7 mouse cellular contexts compared by ENCODE assay signal in the genomic region with DNA sequence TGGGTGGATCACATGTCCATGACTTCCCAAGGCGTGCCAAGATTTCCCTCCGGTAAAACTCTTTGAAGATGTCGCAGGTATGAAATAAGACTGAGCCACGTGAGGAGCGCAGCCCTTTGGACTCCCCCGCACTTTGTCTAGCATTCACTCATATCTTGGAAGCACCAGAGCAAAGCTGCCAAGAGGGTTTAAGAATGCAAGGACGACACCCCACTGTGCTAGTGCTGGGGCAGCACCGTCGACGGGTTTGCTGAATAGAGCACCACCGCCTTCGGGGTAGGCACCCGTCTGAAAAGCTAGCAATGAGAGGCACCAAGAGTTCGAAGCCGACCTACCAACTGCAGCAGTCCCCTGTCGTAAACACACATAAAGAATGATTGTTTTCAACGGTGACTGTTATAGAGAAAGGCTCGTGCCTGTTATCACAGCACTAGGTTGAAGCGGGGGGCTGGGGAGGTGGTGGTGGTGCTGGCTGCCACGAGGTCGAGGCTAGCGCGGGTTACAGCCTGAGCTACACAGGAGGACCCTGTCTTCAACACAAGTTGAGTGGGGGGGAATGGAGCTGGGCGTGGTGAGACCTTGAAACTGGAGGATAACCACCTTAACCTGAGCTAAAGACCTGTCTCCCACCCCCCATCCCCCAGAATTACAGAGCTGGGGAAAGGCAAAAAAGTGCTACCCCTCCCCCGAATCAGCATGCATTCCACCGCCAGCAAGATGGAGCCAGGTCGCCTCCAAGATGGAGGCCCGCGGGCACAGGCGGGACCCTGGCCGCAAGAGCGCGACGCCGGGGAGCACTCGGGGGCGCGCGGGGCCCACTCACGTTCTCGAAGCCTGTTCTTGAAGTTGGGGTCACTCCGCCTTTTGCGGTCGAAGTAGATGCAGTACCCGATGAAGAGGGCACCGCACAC. TPM values are rescaled to one million over a fixed set of nuclear protein-coding genes. Genes with fewer than 3 reads are reported as not detected.
DNase-seq lines count a peak whose midpoint lies in the region; ATAC-seq and TF ChIP-seq lines count a peak whose summit lies in the region.

No protein-coding gene starts in this region.

- H3K27ac ChIP-seq in ES-Bruce4 (ENCODE audit: insufficient read depth, low read length), result peak overlapping the region; percentile 15
- H3K27ac ChIP-seq in heart, embryonic 16.5 days (ENCODE audit: low read length), result peak overlapping the region; percentile 88

- H3K4me2 ChIP-seq in heart, embryonic 16.5 days (ENCODE audit: low read depth, low read length), result peak overlapping the region; percentile 87

- no peaks in the 10 kb centered on the region for H3K4me1 ChIP-seq in ES-Bruce4 (ENCODE audit: control insufficient read depth, insufficient read depth, low read length)
- H3K4me1 ChIP-seq in heart, embryonic 16.5 days (ENCODE audit: control insufficient read depth, insufficient read depth, low read length), result peaks cover 24% of the 10 kb centered on the region

- ATAC-seq in heart, embryonic 16.5 days (replicated peaks; ENCODE audit: extremely low read depth, insufficient read depth, low FRiP score), result peak; percentile 58
- ATAC-seq in megakaryocyte, adult 5-6 weeks (ENCODE audit: poor library complexity, severe bottlenecking), result peak; percentile 28

- TF ChIP-seq POLR2A in ES-Bruce4 (IDR thresholded peaks at IDR 0.05; ENCODE audit: insufficient read depth, low read length), result no peak

- DNase-seq in adrenal gland, adult (ENCODE audit: inconsistent age in 2 of 2, low spot score in 1 of 2), result peak; percentile 54 to 86
- peak; percentile 81 for DNase-seq in embryo, embryonic 11 days
- peak; percentile 79 to 89 for DNase-seq in kidney, postnatal 36 days
- peak; percentile 65 to 73 for DNase-seq in right cerebral cortex, postnatal 10 days (ENCODE audit: low spot score in 2 of 2)

- WGBS in heart, embryonic 16.5 days, result under 1% methylated on average over 46 of the region's 46 CpGs

- TF ChIP-seq EP300 in ES-Bruce4 (IDR thresholded peaks at IDR 0.05; ENCODE audit: insufficient read depth, low read depth, low read length), result no peak

- TF ChIP-seq CTCF in ES-Bruce4 (IDR thresholded peaks at IDR 0.05; ENCODE audit: low read depth, low read length), result no peak

- peak overlapping the region; percentile 97 for H3K9ac ChIP-seq in ES-Bruce4 (ENCODE audit: low read depth, poor library complexity, severe bottlenecking)
- peak overlapping the region; percentile 92 for H3K9ac ChIP-seq in heart, embryonic 16.5 days (ENCODE audit: low read length)

- H3K27me3 ChIP-seq in ES-Bruce4 (ENCODE audit: control insufficient read depth, insufficient read depth, low read length, poor library complexity, severe bottlenecking), result no peaks in the 10 kb centered on the region
- H3K27me3 ChIP-seq in heart, embryonic 16.5 days (ENCODE audit: control insufficient read depth, insufficient read depth, low read length), result no peaks in the 10 kb centered on the region

- peaks cover 60% of the 10 kb centered on the region for H3K36me3 ChIP-seq in ES-Bruce4 (ENCODE audit: control insufficient read depth, insufficient read depth, low read length, poor library complexity, severe bottlenecking)
- H3K36me3 ChIP-seq in heart, embryonic 16.5 days (ENCODE audit: control insufficient read depth, insufficient read depth), result peaks cover 10% of the 10 kb centered on the region

- no peaks in the 10 kb centered on the region for H3K9me3 ChIP-seq in ES-Bruce4 (replicated peaks; ENCODE audit: control insufficient read depth, insufficient read depth, low read length, poor library complexity, severe bottlenecking)
- H3K9me3 ChIP-seq in heart, embryonic 16.5 days (replicated peaks; ENCODE audit: control insufficient read depth, low read length), result no peaks in the 10 kb centered on the region

- peak overlapping the region; percentile 90 for H3K4me3 ChIP-seq in ES-Bruce4 (ENCODE audit: low read depth, low read length)
- H3K4me3 ChIP-seq in heart, embryonic 16.5 days (ENCODE audit: low read length), result peak overlapping the region; percentile 90

RNA-seq across cellular contexts. Expression of a gene that starts 0.6 kb away (rescaled TPM):
- 642 and 659 TPM in 2 replicates for polyA plus RNA-seq in ES-Bruce4 (2011; ENCODE audit: insufficient read depth, insufficient read length, low read depth, missing spikeins)
- 196 and 200 TPM in 2 replicates for polyA plus RNA-seq in heart, embryonic 16.5 days (2015; fragmentation: Nextera tagmentation; extraction: Ambion mirVana)
- total RNA-seq in megakaryocyte, adult 5-6 weeks (2015), result 47.7 and 70.1 TPM in 2 replicates
- total RNA-seq in megakaryocyte, adult 5-6 weeks (2017), result 69.9 and 71.9 TPM in 2 replicates

RNA-seq across cellular contexts. Expression of a gene that starts 25.8 kb away (rescaled TPM):
- polyA plus RNA-seq in ES-Bruce4 (2011; ENCODE audit: insufficient read depth, insufficient read length, low read depth, missing spikeins), result 55.0 and 58.7 TPM in 2 replicates
- 9.4 and 11.5 TPM in 2 replicates for polyA plus RNA-seq in heart, embryonic 16.5 days (2015; fragmentation: Nextera tagmentation; extraction: Ambion mirVana)
- total RNA-seq in megakaryocyte, adult 5-6 weeks (2015), result 22.9 and 32.9 TPM in 2 replicates
- 28.2 and 35.2 TPM in 2 replicates for total RNA-seq in megakaryocyte, adult 5-6 weeks (2017)

Comparison
In these comparisons a context has a peak if more than half of its experiments do, and no peak if none do; other contexts are left out.
1. Peak in every context shown above with its lines: DNase-seq, ATAC-seq, H3K4me3 ChIP-seq and H3K27ac ChIP-seq.